Mouse (Mus musculus) macrophage (primary cell): ENCODE data around the gene Tmc2. TPM values are rescaled to one million over a fixed set of nuclear protein-coding genes. Genes with fewer than 3 reads are reported as not detected.

Experiments
- H3K27ac ChIP-seq: fragments of 350-480 bp; formaldehyde crosslinking; 2 replicates; pipeline ENCODE4 v1.9.0; 2021
- H3K36me3 ChIP-seq: fragments of 350-480 bp; formaldehyde crosslinking; 2 replicates; pipeline ENCODE4 v1.9.0; 2021; ENCODE audit errors: inconsistent target
- H3K4me3 ChIP-seq: fragments of 350-480 bp; formaldehyde crosslinking; 2 replicates; pipeline ENCODE4 v1.9.0; 2021; ENCODE audit errors: inconsistent target
- H3K79me2 ChIP-seq: fragments of 350-480 bp; formaldehyde crosslinking; 2 replicates; pipeline ENCODE4 v1.9.0; 2021; ENCODE audit errors: inconsistent target
- WGBS: methylation state at CpG from one replicate; pipeline ENCODE4 v1.1.7; 2026; ENCODE audit warnings: inconsistent platforms; ENCODE audit not compliant: missing documents; 5-methylcytosine and 5-hydroxymethylcytosine counted together
- polyA plus RNA-seq: library from polyadenylated mRNA; stranded (reverse); fragments of 250-400 nt; gene quantifications from 3 replicates; pipeline ENCODE4 v1.2.4, GENCODE M21; 2018; ENCODE audit warnings: inconsistent platforms

Gene Tmc2
- polyA plus RNA-seq, 1 experiment from 2014 or later = not detected

GRCm38 (mm10) chr2:130274149-130274861, 79.3 kb downstream of the Tmc2 start, which contains the start of gene Nop56:
Gene Nop56, plus strand, starts transcription at chr2:130274430.
- Histone ChIP-seq H3K4me3 (peak within 1 kb of the TSS; percentile 76), H3K79me2 (peaks cover 29% of the 10 kb centered on the region), H3K27ac (peak within 1 kb of the TSS; percentile 80), H3K36me3 (peaks cover 28% of the 10 kb centered on the region)
- WGBS = 1% methylated on average over 68 of the region's 68 CpGs

- Histone ChIP-seq H3K36me3 (peaks cover 33% of the 10 kb centered on the region), H3K4me3 (peak overlapping the region; percentile 76), H3K27ac (peak overlapping the region; percentile 31; the same call in 1 of the 2 replicates), H3K79me2 (peaks cover 29% of the 10 kb centered on the region)
- 6% methylated on average over 10 of the region's 10 CpGs for WGBS
These were observed 79.9 kb downstream of the Tmc2 start for GRCm38 (mm10) chr2:130274862-130275261.

- Histone ChIP-seq H3K4me3 (peak overlapping the region; percentile 76; the same call in 1 of the 2 replicates), H3K27ac (no peak overlapping the region), H3K79me2 (peaks cover 29% of the 10 kb centered on the region), H3K36me3 (peaks cover 41% of the 10 kb centered on the region)
- 47% methylated on average over 6 of the region's 6 CpGs for WGBS
These were observed 80.7 kb downstream of the Tmc2 start for GRCm38 (mm10) chr2:130275649-130276048.

GRCm38 (mm10) chr2:130279600-130280091, 84.7 kb downstream of the Tmc2 start:
- WGBS = 74% methylated on average over 8 of the region's 8 CpGs
- H3K27ac ChIP-seq = no peak overlapping the region

DNA sequence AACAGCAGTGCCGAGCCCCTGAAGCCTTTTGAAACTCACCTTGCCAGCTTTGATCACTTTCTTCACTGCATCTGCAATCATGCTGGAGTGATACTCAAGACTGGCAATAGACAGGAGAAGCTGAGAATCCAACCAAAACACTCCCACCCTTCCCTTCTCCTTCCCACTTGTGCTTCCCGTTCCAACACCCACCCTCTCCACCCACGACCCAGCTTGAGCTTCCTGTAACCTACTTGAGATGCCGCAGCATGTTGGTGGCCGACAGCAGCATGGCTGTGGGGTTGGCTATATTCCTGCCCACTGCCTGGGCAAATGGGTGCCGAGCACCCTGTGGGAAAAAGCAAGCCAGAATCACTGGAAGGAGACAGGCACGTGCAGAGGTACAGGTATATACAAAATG, 85.2 kb downstream of the Tmc2 start:
- H3K27ac ChIP-seq = no peak overlapping the region
- H3K4me3 ChIP-seq = no peak overlapping the region
- peaks cover 37% of the 10 kb centered on the region for H3K79me2 ChIP-seq
- H3K36me3 ChIP-seq = peaks cover 52% of the 10 kb centered on the region
- 72% methylated on average over 7 of the region's 7 CpGs for WGBS

More at GRCm38 (mm10) chr2:130279600-130280091, 84.7 kb downstream of the Tmc2 start:
- Histone ChIP-seq H3K36me3 (peaks cover 52% of the 10 kb centered on the region), H3K4me3 (no peak overlapping the region), H3K79me2 (peaks cover 43% of the 10 kb centered on the region)

DNA sequence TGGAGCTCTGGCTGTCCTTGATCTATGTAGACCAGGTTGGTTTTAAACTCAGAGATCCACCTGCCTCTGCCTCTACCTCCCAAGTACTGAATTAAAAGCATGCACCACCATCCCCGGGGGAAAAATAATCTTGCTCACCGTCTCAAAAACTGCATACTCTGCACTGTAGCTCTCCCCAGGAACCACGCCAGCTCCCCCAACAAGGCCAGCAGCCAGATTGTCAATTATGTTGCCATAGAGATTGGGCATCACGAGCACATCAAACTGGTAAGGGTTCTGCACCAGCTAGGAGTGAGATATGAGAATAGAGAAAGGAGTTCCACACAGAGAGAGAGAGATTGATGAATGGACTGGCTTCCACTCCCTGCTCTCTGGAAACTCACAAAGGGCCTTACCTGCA, 85.8 kb downstream of the Tmc2 start:
- Histone ChIP-seq H3K27ac (no peak overlapping the region), H3K36me3 (peaks cover 52% of the 10 kb centered on the region), H3K4me3 (no peak overlapping the region), H3K79me2 (peaks cover 31% of the 10 kb centered on the region)
- WGBS = 90% methylated on average over 4 of the region's 4 CpGs

- 1% methylated on average over 51 of the region's 51 CpGs for WGBS
- peak within 1 kb of the TSS; percentile 73 for H3K27ac ChIP-seq
- H3K79me2 ChIP-seq = peaks cover 18% of the 10 kb centered on the region
- peak within 1 kb of the TSS; percentile 94 for H3K4me3 ChIP-seq
- peaks cover 26% of the 10 kb centered on the region for H3K36me3 ChIP-seq
These were observed 89.1 kb downstream of the Tmc2 start, which contains the start of gene Idh3b for GRCm38 (mm10) chr2:130283854-130284654. Gene Idh3b, minus strand, starts transcription at chr2:130284547.

GRCm38 (mm10) chr2:130289086-130289485, 94.1 kb downstream of the Tmc2 start:
- WGBS = 85% methylated on average over 4 of the region's 4 CpGs
- Histone ChIP-seq H3K79me2 (peaks cover 2% of the 10 kb centered on the region), H3K27ac (no peak overlapping the region), H3K36me3 (no peaks in the 10 kb centered on the region), H3K4me3 (no peak overlapping the region)

- Histone ChIP-seq H3K4me3 (no peak overlapping the region), H3K79me2 (no peaks in the 10 kb centered on the region), H3K27ac (no peak overlapping the region), H3K36me3 (no peaks in the 10 kb centered on the region)
- 5% methylated on average over 8 of the region's 8 CpGs for WGBS
These were observed 96.4 kb downstream of the Tmc2 start for GRCm38 (mm10) chr2:130291434-130291833.

DNA sequence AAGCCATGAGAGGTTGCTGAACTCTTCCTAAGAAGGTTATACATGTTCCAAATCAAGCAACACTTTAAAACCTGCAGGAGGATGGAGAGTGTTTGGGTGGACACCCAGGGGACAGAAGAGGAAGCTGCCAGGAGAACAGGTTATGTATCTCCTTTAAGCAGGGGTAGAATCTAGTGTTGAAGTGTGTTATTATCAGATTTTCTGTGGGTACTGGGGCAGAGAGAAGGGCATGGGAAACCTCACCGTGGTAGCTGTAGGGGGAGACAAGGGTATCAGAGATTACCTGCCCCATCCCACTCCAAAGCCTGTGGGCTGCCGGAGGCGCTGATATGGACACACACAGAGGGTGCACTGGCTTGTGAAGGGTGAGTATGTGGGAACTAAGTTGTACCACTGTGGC, 98.0 kb downstream of the Tmc2 start:
- Histone ChIP-seq H3K4me3 (no peak overlapping the region), H3K27ac (no peak overlapping the region), H3K79me2 (no peaks in the 10 kb centered on the region), H3K36me3 (no peaks in the 10 kb centered on the region)
- WGBS = 63% methylated on average over 3 of the region's 3 CpGs

- H3K27ac ChIP-seq = no peak overlapping the region
- H3K4me3 ChIP-seq = no peak overlapping the region
- no peaks in the 10 kb centered on the region for H3K36me3 ChIP-seq
- WGBS = 11% methylated on average over 4 of the region's 4 CpGs
- H3K79me2 ChIP-seq = no peaks in the 10 kb centered on the region
These were observed 98.5 kb downstream of the Tmc2 start for GRCm38 (mm10) chr2:130293486-130293885.

- no peaks in the 10 kb centered on the region for H3K36me3 ChIP-seq
- H3K79me2 ChIP-seq = no peaks in the 10 kb centered on the region
- no peak overlapping the region for H3K27ac ChIP-seq
- WGBS = 16% methylated on average over 20 of the region's 20 CpGs
- no peak overlapping the region for H3K4me3 ChIP-seq
These were observed 99.4 kb downstream of the Tmc2 start for GRCm38 (mm10) chr2:130294218-130294935.

DNA sequence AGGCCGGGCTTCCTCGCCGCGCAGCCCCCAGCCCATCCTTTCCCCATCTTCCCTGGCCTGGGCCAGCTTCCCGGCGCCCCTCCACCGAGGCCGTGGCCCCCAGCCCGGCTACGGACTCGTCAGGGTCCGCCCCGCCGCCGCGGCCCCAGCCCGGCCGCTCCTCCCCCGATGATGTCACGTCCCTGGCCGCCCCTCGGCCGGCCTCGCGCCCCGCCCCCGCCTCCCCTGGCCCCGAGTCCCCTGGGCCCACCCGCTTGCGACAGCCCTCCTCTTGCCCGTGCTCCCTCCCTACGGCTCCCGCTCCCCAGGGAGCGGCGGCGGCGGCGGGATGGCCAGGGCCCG, 99.9 kb downstream of the Tmc2 start, which contains the start of gene Ebf4:
Gene Ebf4 (plus strand): TSS at position 234 of the 342 bp plus-strand sequence.
- no peak within 1 kb of the TSS for H3K4me3 ChIP-seq
- 1% methylated on average over 24 of the region's 39 CpGs for WGBS
- no peaks in the 10 kb centered on the region for H3K36me3 ChIP-seq
- H3K27ac ChIP-seq = no peak within 1 kb of the TSS
- H3K79me2 ChIP-seq = no peaks in the 10 kb centered on the region

GRCm38 (mm10) chr2:130295331-130296133, 100.5 kb downstream of the Tmc2 start:
- WGBS = 3% methylated on average over 63 of the region's 99 CpGs
- H3K36me3 ChIP-seq = no peaks in the 10 kb centered on the region
- H3K79me2 ChIP-seq = no peaks in the 10 kb centered on the region
- H3K27ac ChIP-seq = no peak overlapping the region
- H3K4me3 ChIP-seq = no peak overlapping the region
